Mouse (Mus musculus) neutrophil, adult 5-6 weeks (primary cell): ENCODE results near the gene Acvr1c. TPM values are rescaled to one million over a fixed set of nuclear protein-coding genes. Genes with fewer than 3 reads are reported as not detected.

Experiments used
- ATAC-seq: fragments of 151-379, 151-347 bp; 2 replicates; pipeline ENCODE4 v1.8.0; 2017; ENCODE audit warnings: mild to moderate bottlenecking, moderate TSS enrichment; ENCODE audit not compliant: insufficient number of reproducible peaks, poor library complexity, low FRiP score, severe bottlenecking; ENCODE audit errors: extremely low read depth
- total RNA-seq: library from RNA; stranded (forward); fragments of 200-1000 nt; gene quantifications from 2 replicates; pipeline ENCODE4 v1.2.3, GENCODE M21; 2017

Gene Acvr1c
- total RNA-seq, 1 experiment from 2014 or later = not detected

DNA sequence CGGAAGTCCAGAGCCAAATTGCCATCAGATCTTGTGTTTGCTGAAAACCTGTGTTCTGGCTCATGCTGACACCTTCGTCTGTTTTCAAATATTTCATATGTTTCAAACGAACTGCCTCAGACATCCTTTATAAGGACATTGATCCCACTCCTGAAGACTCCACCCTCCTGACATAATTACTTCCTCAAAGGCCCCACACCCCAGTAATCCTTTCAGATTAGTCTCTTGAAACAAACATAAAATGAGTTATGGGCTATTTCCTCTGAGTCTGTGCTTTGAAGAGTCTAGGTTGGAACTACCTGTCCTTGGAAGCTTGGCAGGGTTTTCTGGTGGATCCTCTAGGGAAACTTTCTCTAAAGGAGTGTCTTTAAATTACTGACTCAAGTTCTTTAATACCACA, 53.2 kb downstream of the Acvr1c start:
- no peak for ATAC-seq

DNA sequence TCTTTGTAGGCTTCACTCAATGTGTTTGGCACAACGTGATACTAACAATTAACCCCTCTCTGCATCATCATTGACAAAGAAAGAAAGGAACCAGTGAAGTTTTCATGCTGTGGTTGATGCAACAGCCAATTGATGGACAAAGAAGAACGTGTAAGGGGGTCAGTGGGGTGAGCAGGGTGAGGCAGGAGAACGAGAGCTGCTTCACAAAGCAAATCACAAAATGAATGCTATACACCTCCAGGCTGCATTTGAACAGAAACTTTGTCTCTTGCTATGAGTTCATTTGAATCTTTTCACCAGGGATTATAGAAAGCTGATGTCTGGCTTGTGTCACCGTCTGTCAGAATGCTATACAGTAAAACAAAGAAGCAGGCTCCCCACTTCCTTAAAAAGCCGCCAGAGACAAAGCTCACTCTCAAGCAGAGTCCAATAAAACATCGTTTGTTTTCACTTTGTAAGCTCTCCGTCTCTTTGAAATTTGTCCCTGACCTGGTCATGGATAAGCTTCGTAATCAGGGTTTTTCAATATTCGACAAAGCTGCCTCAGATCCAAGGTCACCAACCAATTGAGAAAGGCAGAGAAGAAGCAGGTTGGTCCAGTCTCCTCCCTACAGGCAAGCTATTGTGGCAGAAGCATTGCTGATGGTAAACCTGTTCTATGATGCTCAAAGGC, 67.8 kb downstream of the Acvr1c start:
- no peak for ATAC-seq

GRCm38 (mm10) chr2:58289331-58289730, 68.4 kb downstream of the Acvr1c start:
- ATAC-seq = no peak

DNA sequence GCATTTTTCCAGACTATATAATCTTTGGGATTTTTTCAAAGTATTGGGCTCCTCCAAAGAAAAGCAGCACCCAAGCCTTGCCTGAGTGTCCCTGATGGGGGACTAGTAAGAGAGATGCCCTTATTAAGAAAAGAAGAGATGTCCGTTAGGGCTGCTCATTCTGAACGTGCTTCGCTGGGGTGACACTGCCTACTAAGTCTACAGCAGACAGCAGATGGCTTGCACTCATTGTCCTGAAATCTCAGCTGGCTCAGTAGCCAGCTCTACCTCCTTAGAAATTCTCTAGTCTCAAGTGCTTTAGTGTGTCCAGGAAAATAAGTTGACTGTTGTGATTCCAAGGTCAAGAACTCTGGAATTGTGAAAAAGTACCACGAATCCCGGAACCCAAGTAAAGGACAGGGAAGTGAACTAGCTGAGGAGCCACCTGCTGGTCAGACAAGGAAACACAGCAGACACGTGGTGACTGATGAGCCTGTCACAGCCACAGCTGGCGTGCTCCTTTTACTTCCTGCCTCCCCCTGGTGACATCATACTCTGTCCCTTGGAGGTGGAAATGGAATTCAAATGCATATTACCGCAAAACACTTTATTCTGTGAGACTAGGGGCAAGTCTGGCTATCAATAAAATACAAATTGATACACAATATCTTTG, 75.3 kb downstream of the Acvr1c start:
- peak; percentile 98 for ATAC-seq

GRCm38 (mm10) chr2:58281046-58281445, 76.6 kb downstream of the Acvr1c start:
- ATAC-seq = no peak

GRCm38 (mm10) chr2:58279163-58279562, 78.5 kb downstream of the Acvr1c start:
- ATAC-seq = no peak

DNA sequence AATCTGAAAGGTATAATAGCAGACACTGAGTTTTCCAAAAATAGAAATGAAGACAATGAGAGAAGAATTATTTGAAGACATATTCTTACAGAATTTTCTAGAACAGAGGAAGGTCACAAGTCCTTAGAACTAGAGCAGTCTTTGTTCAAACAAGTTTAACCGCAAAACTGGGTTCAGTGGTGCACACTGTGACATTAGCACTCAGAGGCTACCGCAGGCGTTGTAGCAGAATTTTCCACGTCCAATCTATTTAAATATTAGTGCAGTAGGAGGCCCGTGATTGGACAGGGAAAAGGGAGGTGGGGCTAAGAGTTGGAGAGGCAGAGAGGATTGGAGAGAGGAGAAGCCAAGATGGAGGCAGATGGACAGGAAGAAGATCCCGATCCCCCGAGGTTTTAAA, 81.2 kb downstream of the Acvr1c start:
- no peak for ATAC-seq

DNA sequence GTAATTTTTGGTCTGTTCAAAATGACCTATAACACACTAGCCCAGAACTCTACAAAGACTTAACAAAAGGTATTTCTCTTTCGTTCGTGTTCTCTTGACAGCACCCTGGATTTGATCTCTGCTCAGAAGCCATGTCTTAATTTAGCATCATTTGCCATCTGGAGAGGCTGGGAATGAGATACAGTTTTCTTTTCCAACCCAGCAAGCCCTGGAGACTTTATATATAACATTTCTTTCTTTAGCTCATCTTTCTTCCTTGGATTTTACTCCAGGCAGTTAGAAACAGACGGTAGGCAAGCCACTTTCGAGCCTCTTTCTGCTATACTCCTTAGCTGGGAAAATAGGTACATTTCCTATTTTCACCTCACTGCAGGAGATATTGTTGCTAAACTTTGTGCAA, 117.1 kb downstream of the Acvr1c start:
- no peak for ATAC-seq

GRCm38 (mm10) chr2:58237487-58237886, 120.2 kb downstream of the Acvr1c start:
- no peak for ATAC-seq

Other genes with a start within 250 kb of the Acvr1c start
- gene Cytip, start 162.4 kb downstream of the Acvr1c start, total RNA-seq = 565 and 722 TPM in 2 replicates
- not detected in 2 replicates for gene Gm17409, start 112.2 kb upstream of the Acvr1c start, total RNA-seq
- gene Acvr1, start 209.3 kb upstream of the Acvr1c start, total RNA-seq = 0.37 TPM in 1 of 2 replicates, not detected in the other
- gene Upp2, start 209.4 kb upstream of the Acvr1c start, total RNA-seq = not detected in 2 replicates